Mouse (Mus musculus): ENCODE results near the gene Sez6l. TPM values are rescaled to one million over a fixed set of nuclear protein-coding genes. Genes with fewer than 3 reads are reported as not detected.

Sez6l gene
- total RNA-seq, 1 experiment, result 0.13 TPM

DNA sequence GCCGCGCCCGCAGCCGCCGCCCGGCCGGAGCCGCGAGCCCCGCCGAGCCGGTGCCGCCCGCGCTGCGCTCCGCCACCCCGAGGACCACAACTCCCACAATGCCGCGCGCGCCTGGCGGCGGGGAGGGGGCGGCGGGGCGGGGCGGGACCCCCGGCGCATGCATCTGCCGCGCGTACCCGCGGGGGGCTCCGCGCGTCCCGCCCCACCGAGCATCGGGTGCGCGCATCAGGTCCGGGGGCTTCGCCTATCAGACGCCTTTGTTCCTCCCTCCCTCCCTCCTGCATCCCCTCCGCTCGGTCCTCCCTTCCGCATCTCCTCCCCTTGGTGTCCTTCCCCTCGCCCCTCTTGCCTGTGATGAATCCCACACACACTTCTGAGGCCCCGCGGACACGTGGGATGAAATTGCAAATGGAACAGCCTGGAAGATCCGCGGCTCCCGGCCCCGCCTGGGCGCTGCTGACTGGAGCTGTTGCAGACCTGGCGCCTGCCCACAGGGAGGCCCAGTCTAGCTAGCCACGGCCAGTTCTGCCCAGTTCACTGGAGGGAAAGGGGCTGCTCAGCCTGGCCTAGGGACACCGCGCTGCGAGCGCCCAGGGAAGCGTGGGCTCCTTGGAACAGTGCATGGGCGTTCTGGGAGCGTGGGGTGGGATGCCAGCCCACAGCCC lies 182.1 kb downstream of the Sez6l start, which contains the start of gene Asphd2:
Gene Asphd2, minus strand, starts transcription at position 88 of the 665 bp plus-strand sequence.
- no peak within 1 kb of the TSS for H3K27ac ChIP-seq (ENCODE audit: insufficient read depth, low read depth, low read length, poor library complexity, severe bottlenecking)
- in situ Hi-C loops (cut with MboI; ENCODE audit: low sequenced_read_pairs in 2 of 2, unreplicated experiment in 2 of 2), result no loop called here
- no peaks in the 10 kb centered on the region for H3K9me3 ChIP-seq (ENCODE audit: control insufficient read depth, insufficient read depth, low read depth, low read length)
- peak within 1 kb of the TSS; percentile 77 to 78 for H3K4me3 ChIP-seq (ENCODE audit: insufficient read depth in 1 of 2, low read depth in 1 of 2, low read length in 2 of 2, poor library complexity in 1 of 2, severe bottlenecking in 1 of 2)
- no peak for DNase-seq (ENCODE audit: low read depth, low spot score)
- peaks cover 0 to 8% of the 10 kb centered on the region in 2 experiments; a peak in 1 of 4 replicates for H3K4me1 ChIP-seq (ENCODE audit: control insufficient read depth in 2 of 2, insufficient read depth in 2 of 2, low read length in 2 of 2, poor library complexity in 1 of 2)
- H3K36me3 ChIP-seq (ENCODE audit: control insufficient read depth, insufficient read depth, low read length, poor library complexity, severe bottlenecking), result no peaks in the 10 kb centered on the region
- TF ChIP-seq CHD2 (IDR thresholded peaks at IDR 0.05; ENCODE audit: low read depth, low read length), result no peak
- peak; percentile 70; the same call in 1 of the 2 replicates for TF ChIP-seq HCFC1 (IDR thresholded peaks at IDR 0.05; ENCODE audit: borderline replicate concordance, insufficient read depth, low read length)
- peak within 1 kb of the TSS; percentile 63 for H3K9ac ChIP-seq (ENCODE audit: insufficient read depth, low read depth, low read length, poor library complexity, severe bottlenecking)

DNA sequence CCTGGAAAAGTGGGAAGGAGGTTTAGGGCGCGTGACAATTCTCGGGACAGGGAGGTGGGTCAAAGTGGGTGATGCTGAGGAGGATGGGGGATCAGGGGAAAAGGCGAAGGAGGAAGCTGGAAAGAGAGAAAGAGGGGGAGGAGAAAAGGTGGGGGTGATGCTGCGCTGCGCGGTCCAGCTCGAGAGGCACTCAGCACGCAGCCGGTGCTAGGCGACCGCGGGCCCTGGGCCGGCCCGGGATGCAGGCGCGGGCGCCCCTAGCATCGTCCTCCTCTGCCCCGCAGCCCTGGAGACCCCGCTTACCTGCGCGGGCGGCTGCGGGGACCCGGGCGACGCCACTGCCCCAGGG lies 182.6 kb downstream of the Sez6l start:
- in situ Hi-C loops (cut with MboI; ENCODE audit: low sequenced_read_pairs in 2 of 2, unreplicated experiment in 2 of 2), result no loop called here
- peak overlapping the region; percentile 61 to 77 for H3K4me3 ChIP-seq (ENCODE audit: insufficient read depth in 1 of 2, low read depth in 1 of 2, low read length in 2 of 2, poor library complexity in 1 of 2, severe bottlenecking in 1 of 2)
- DNase-seq (ENCODE audit: low read depth, low spot score), result no peak
- H3K36me3 ChIP-seq (ENCODE audit: control insufficient read depth, insufficient read depth, low read length, poor library complexity, severe bottlenecking), result no peaks in the 10 kb centered on the region
- peak overlapping the region; percentile 46 for H3K9ac ChIP-seq (ENCODE audit: insufficient read depth, low read depth, low read length, poor library complexity, severe bottlenecking)
- H3K4me1 ChIP-seq (ENCODE audit: control insufficient read depth in 2 of 2, insufficient read depth in 2 of 2, low read length in 2 of 2, poor library complexity in 1 of 2), result peaks cover 0 to 8% of the 10 kb centered on the region in 2 experiments; a peak in 1 of 4 replicates
- H3K9me3 ChIP-seq (ENCODE audit: control insufficient read depth, insufficient read depth, low read depth, low read length), result no peaks in the 10 kb centered on the region
- no peak for TF ChIP-seq HCFC1 (IDR thresholded peaks at IDR 0.05; ENCODE audit: borderline replicate concordance, insufficient read depth, low read length)
- no peak overlapping the region for H3K27ac ChIP-seq (ENCODE audit: insufficient read depth, low read depth, low read length, poor library complexity, severe bottlenecking)

DNA sequence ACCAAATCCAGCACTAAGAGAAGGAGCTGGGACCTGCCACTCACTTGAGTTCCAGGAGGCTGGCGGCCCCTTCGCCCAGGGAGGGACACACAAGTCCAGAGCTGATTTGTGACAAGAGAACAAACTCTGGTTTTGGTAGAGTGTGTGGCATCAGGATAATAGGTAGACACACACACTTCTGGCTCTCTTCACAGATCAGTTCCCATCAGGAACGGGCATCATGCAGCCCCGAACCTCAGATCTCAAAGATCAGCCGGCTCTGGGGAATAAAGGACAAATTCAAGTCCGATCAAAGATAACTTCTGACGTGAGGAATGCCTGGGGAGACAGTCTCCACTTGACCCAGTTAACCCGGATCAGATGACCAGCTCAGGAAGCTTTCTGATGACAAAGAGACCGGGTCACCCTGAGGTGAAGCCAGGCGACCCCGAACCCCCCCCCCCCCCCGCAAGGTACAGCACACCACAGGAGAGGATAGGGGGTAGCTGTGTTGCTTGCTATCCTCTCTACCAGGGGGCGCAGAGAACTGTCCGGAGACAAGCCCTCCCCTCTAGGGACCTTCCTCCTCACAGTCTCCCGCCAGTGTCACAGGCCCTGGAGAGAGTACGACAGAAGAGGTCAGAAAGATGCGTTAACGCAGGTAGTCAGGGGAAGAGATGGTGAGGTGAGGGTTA lies 183.1 kb downstream of the Sez6l start:
- peak overlapping the region; percentile 61 to 77 for H3K4me3 ChIP-seq (ENCODE audit: insufficient read depth in 1 of 2, low read depth in 1 of 2, low read length in 2 of 2, poor library complexity in 1 of 2, severe bottlenecking in 1 of 2)
- H3K27ac ChIP-seq (ENCODE audit: insufficient read depth, low read depth, low read length, poor library complexity, severe bottlenecking), result no peak overlapping the region
- TF ChIP-seq MAFK (IDR thresholded peaks at IDR 0.05; ENCODE audit: insufficient read depth, low read depth, low read length) (no peak), HCFC1 (IDR thresholded peaks at IDR 0.05; ENCODE audit: borderline replicate concordance, insufficient read depth, low read length) (no peak), CHD2 (IDR thresholded peaks at IDR 0.05; ENCODE audit: low read depth, low read length) (no peak), ZC3H11A (IDR thresholded peaks at IDR 0.05; ENCODE audit: borderline replicate concordance, low read depth, low read length) (no peak), ZNF384 (IDR thresholded peaks at IDR 0.05; ENCODE audit: low read depth, low read length) (no peak)
- no peaks in the 10 kb centered on the region for H3K36me3 ChIP-seq (ENCODE audit: control insufficient read depth, insufficient read depth, low read length, poor library complexity, severe bottlenecking)
- in situ Hi-C loops (cut with MboI; ENCODE audit: low sequenced_read_pairs in 2 of 2, unreplicated experiment in 2 of 2), result no loop called here
- H3K9me3 ChIP-seq (ENCODE audit: control insufficient read depth, insufficient read depth, low read depth, low read length), result no peaks in the 10 kb centered on the region
- H3K9ac ChIP-seq (ENCODE audit: insufficient read depth, low read depth, low read length, poor library complexity, severe bottlenecking), result peak overlapping the region; percentile 46
- DNase-seq (ENCODE audit: low read depth, low spot score), result no peak
- H3K4me1 ChIP-seq (ENCODE audit: control insufficient read depth in 2 of 2, insufficient read depth in 2 of 2, low read length in 2 of 2, poor library complexity in 1 of 2), result peaks cover 0 to 8% of the 10 kb centered on the region in 2 experiments; a peak in 1 of 4 replicates

GRCm38 (mm10) chr5:112391676-112392323 lies 185.2 kb downstream of the Sez6l start:
- in situ Hi-C loops (cut with MboI; ENCODE audit: low sequenced_read_pairs in 2 of 2, unreplicated experiment in 2 of 2), result no loop called here
- Histone ChIP-seq H3K9me3 (ENCODE audit: control insufficient read depth, insufficient read depth, low read depth, low read length) (no peaks in the 10 kb centered on the region), H3K4me3 (ENCODE audit: insufficient read depth in 1 of 2, low read depth in 1 of 2, low read length in 2 of 2, poor library complexity in 1 of 2, severe bottlenecking in 1 of 2) (peak overlapping the region in 1 of 2 experiments; percentile 50; a peak in 2 of 4 replicates), H3K4me1 (ENCODE audit: control insufficient read depth in 2 of 2, insufficient read depth in 2 of 2, low read length in 2 of 2, poor library complexity in 1 of 2) (peaks cover 0 to 8% of the 10 kb centered on the region in 2 experiments; a peak in 1 of 4 replicates), H3K27ac (ENCODE audit: insufficient read depth, low read depth, low read length, poor library complexity, severe bottlenecking) (no peak overlapping the region), H3K36me3 (ENCODE audit: control insufficient read depth, insufficient read depth, low read length, poor library complexity, severe bottlenecking) (no peaks in the 10 kb centered on the region), H3K9ac (ENCODE audit: insufficient read depth, low read depth, low read length, poor library complexity, severe bottlenecking) (0 out of 2 replicates have a peak overlapping the region, but pooled peaks have one; percentile 8)
- TF ChIP-seq CHD2 (IDR thresholded peaks at IDR 0.05; ENCODE audit: low read depth, low read length) (no peak), ZNF384 (IDR thresholded peaks at IDR 0.05; ENCODE audit: low read depth, low read length) (no peak), ZC3H11A (IDR thresholded peaks at IDR 0.05; ENCODE audit: borderline replicate concordance, low read depth, low read length) (no peak)
- DNase-seq (ENCODE audit: low read depth, low spot score), result no peak

Data from ES-E14 (cell line).